Mouse (Mus musculus): ENCODE measurements around the gene Dpep3. TPM values are rescaled to one million over a fixed set of nuclear protein-coding genes. Genes with fewer than 3 reads are reported as not detected.
A peak's percentile ranks its signal among the peaks of the same experiment; 100 is the strongest.
"Not testable (repeated sequence)": the region's sequence is repeated elsewhere in the genome, so short reads cannot be mapped to it uniquely, and the experiment has no call there.

Gene Dpep3
- polyA plus RNA-seq, 1 experiment from 2014 or later, result not detected

GRCm38 (mm10) chr8:106004538-106005207 lies 25.4 kb upstream of the Dpep3 start:
- H3K4me1 ChIP-seq, result no peaks in the 10 kb centered on the region
- 84% methylated on average over 8 of the region's 8 CpGs for WGBS
- ATAC-seq (ENCODE audit: low FRiP score, low read depth), result no peak
- no peak overlapping the region for H3K27ac ChIP-seq
- H3K4me2 ChIP-seq (replicated peaks), result no peak overlapping the region
- H3K27me3 ChIP-seq (replicated peaks), result no peaks in the 10 kb centered on the region
- H3K9me3 ChIP-seq, result no peaks in the 10 kb centered on the region
- H3K36me3 ChIP-seq, result peaks cover 3% of the 10 kb centered on the region; the same call in 1 of the 2 replicates
- H3K9ac ChIP-seq, result no peak overlapping the region
- H3K4me3 ChIP-seq, result no peak overlapping the region

- Histone ChIP-seq H3K36me3 (no peaks in the 10 kb centered on the region), H3K27ac (no peak overlapping the region), H3K4me2 (replicated peaks) (no peak overlapping the region), H3K4me1 (no peaks in the 10 kb centered on the region), H3K4me3 (no peak overlapping the region), H3K27me3 (replicated peaks) (no peaks in the 10 kb centered on the region), H3K9me3 (no peaks in the 10 kb centered on the region), H3K9ac (no peak overlapping the region)
- 89% methylated on average over 4 of the region's 4 CpGs for WGBS
- ATAC-seq (ENCODE audit: low FRiP score, low read depth), result no peak
Observed at GRCm38 (mm10) chr8:106001908-106002307, 22.7 kb upstream of the Dpep3 start.

GRCm38 (mm10) chr8:105998971-105999370 lies 19.7 kb upstream of the Dpep3 start:
- H3K36me3 ChIP-seq, result no peaks in the 10 kb centered on the region
- H3K9me3 ChIP-seq, result no peaks in the 10 kb centered on the region
- H3K9ac ChIP-seq, result no peak overlapping the region
- H3K4me1 ChIP-seq, result no peaks in the 10 kb centered on the region
- H3K27ac ChIP-seq, result no peak overlapping the region
- H3K4me2 ChIP-seq (replicated peaks), result no peak overlapping the region
- 88% methylated on average over 2 of the region's 2 CpGs for WGBS
- no peak for ATAC-seq (ENCODE audit: low FRiP score, low read depth)
- no peaks in the 10 kb centered on the region for H3K27me3 ChIP-seq (replicated peaks)
- H3K4me3 ChIP-seq, result no peak overlapping the region

- H3K4me2 ChIP-seq (replicated peaks), result no peak overlapping the region
Observed at GRCm38 (mm10) chr8:105996359-105996758, 17.1 kb upstream of the Dpep3 start.

GRCm38 (mm10) chr8:105993226-105993625 lies 14.0 kb upstream of the Dpep3 start:
- Histone ChIP-seq H3K9ac (no peak overlapping the region), H3K27me3 (replicated peaks) (no peaks in the 10 kb centered on the region), H3K36me3 (no peaks in the 10 kb centered on the region), H3K4me1 (no peaks in the 10 kb centered on the region), H3K27ac (no peak overlapping the region), H3K9me3 (no peaks in the 10 kb centered on the region), H3K4me3 (no peak overlapping the region), H3K4me2 (replicated peaks) (no peak overlapping the region)
- ATAC-seq (ENCODE audit: low FRiP score, low read depth), result no peak
- 69% methylated on average over 4 of the region's 4 CpGs for WGBS

More at GRCm38 (mm10) chr8:105996359-105996758, 17.1 kb upstream of the Dpep3 start:
- H3K27me3 ChIP-seq (replicated peaks), result no peaks in the 10 kb centered on the region
- no peak overlapping the region for H3K4me3 ChIP-seq
- H3K9ac ChIP-seq, result no peak overlapping the region
- no peaks in the 10 kb centered on the region for H3K4me1 ChIP-seq
- no peaks in the 10 kb centered on the region for H3K9me3 ChIP-seq
- 76% methylated on average over 7 of the region's 7 CpGs for WGBS
- H3K27ac ChIP-seq, result no peak overlapping the region
- no peak for ATAC-seq (ENCODE audit: low FRiP score, low read depth)
- H3K36me3 ChIP-seq, result no peaks in the 10 kb centered on the region

GRCm38 (mm10) chr8:105992499-105992898 lies 13.3 kb upstream of the Dpep3 start:
- Histone ChIP-seq H3K9ac (no peak overlapping the region), H3K27me3 (replicated peaks) (no peaks in the 10 kb centered on the region), H3K4me3 (no peak overlapping the region), H3K4me2 (replicated peaks) (no peak overlapping the region), H3K27ac (no peak overlapping the region), H3K4me1 (no peaks in the 10 kb centered on the region), H3K9me3 (no peaks in the 10 kb centered on the region), H3K36me3 (no peaks in the 10 kb centered on the region)
- ATAC-seq (ENCODE audit: low FRiP score, low read depth), result no peak
- 75% methylated on average over 5 of the region's 5 CpGs for WGBS

- no peak overlapping the region for H3K4me2 ChIP-seq (replicated peaks)
- ATAC-seq (ENCODE audit: low FRiP score, low read depth), result no peak
- no peaks in the 10 kb centered on the region for H3K9me3 ChIP-seq
- no peak overlapping the region for H3K4me3 ChIP-seq
- no peak overlapping the region for H3K27ac ChIP-seq
- H3K4me1 ChIP-seq, result no peaks in the 10 kb centered on the region
- no peaks in the 10 kb centered on the region for H3K36me3 ChIP-seq
- WGBS, result 84% methylated on average over 2 of the region's 2 CpGs
- H3K9ac ChIP-seq, result no peak overlapping the region
- no peaks in the 10 kb centered on the region for H3K27me3 ChIP-seq (replicated peaks)
Observed at GRCm38 (mm10) chr8:105991546-105991945, 12.3 kb upstream of the Dpep3 start.

GRCm38 (mm10) chr8:105990856-105991387 lies 11.7 kb upstream of the Dpep3 start, which contains the start of gene Dus2:
TSS of gene Dus2 (plus strand) at chr8:105991337.
- ATAC-seq (ENCODE audit: low FRiP score, low read depth), result peak; percentile 58; the same call in 1 of the 2 replicates
- Histone ChIP-seq H3K27me3 (replicated peaks) (no peaks in the 10 kb centered on the region), H3K36me3 (no peaks in the 10 kb centered on the region), H3K4me2 (replicated peaks) (0 out of 2 replicates have a peak within 1 kb of the TSS, but pooled peaks have one; percentile 20), H3K9ac (no peak within 1 kb of the TSS), H3K4me1 (no peaks in the 10 kb centered on the region), H3K9me3 (no peaks in the 10 kb centered on the region), H3K27ac (no peak within 1 kb of the TSS), H3K4me3 (no peak within 1 kb of the TSS)
- WGBS, result 10% methylated on average over 15 of the region's 15 CpGs

- WGBS, result 88% methylated on average over 11 of the region's 11 CpGs
- H3K4me1 ChIP-seq, result no peaks in the 10 kb centered on the region
- no peak overlapping the region for H3K9ac ChIP-seq
- H3K27me3 ChIP-seq (replicated peaks), result no peaks in the 10 kb centered on the region
- no peak for ATAC-seq (ENCODE audit: low FRiP score, low read depth)
- no peak overlapping the region for H3K27ac ChIP-seq
- H3K9me3 ChIP-seq, result no peaks in the 10 kb centered on the region
- H3K4me2 ChIP-seq (replicated peaks), result no peak overlapping the region
- H3K4me3 ChIP-seq, result no peak overlapping the region
- H3K36me3 ChIP-seq, result no peaks in the 10 kb centered on the region
Observed at GRCm38 (mm10) chr8:105988546-105988945, 9.3 kb upstream of the Dpep3 start.

- not testable (repeated sequence) for H3K9me3 ChIP-seq; H3K27ac ChIP-seq; ATAC-seq (ENCODE audit: low FRiP score, low read depth); H3K4me2 ChIP-seq (replicated peaks); H3K9ac ChIP-seq; H3K27me3 ChIP-seq (replicated peaks); H3K36me3 ChIP-seq; H3K4me3 ChIP-seq; H3K4me1 ChIP-seq
- WGBS, result 82% methylated on average over 11 of the region's 11 CpGs
Observed at GRCm38 (mm10) chr8:105983406-105983805, 4.2 kb upstream of the Dpep3 start.

GRCm38 (mm10) chr8:105981146-105981545 lies 1.9 kb upstream of the Dpep3 start:
- Histone ChIP-seq H3K9me3 (no peaks in the 10 kb centered on the region), H3K4me3 (no peak overlapping the region), H3K27me3 (replicated peaks) (no peaks in the 10 kb centered on the region), H3K27ac (no peak overlapping the region), H3K4me2 (replicated peaks) (no peak overlapping the region), H3K36me3 (no peaks in the 10 kb centered on the region), H3K9ac (no peak overlapping the region), H3K4me1 (no peaks in the 10 kb centered on the region)
- 88% methylated on average over 1 of the region's 1 CpGs for WGBS
- ATAC-seq (ENCODE audit: low FRiP score, low read depth), result no peak

- Histone ChIP-seq H3K36me3 (no peaks in the 10 kb centered on the region), H3K4me3 (no peak overlapping the region), H3K4me1 (no peaks in the 10 kb centered on the region), H3K9ac (no peak overlapping the region), H3K27ac (no peak overlapping the region), H3K4me2 (replicated peaks) (no peak overlapping the region), H3K9me3 (no peaks in the 10 kb centered on the region), H3K27me3 (replicated peaks) (no peaks in the 10 kb centered on the region)
- no peak for ATAC-seq (ENCODE audit: low FRiP score, low read depth)
- WGBS, result 72% methylated on average over 7 of the region's 7 CpGs
Observed at GRCm38 (mm10) chr8:105975363-105975762, 3.9 kb downstream of the Dpep3 start.

Data from neural tube, embryonic 12.5 days (tissue).